Mouse (Mus musculus): Measurements from ENCODE around the gene Fam167b. TPM values are rescaled to one million over a fixed set of nuclear protein-coding genes. Genes with fewer than 3 reads are reported as not detected.

Fam167b gene
- 4.1 TPM in 2 replicates for polyA plus RNA-seq (2015; fragmentation: Nextera tagmentation; extraction: Ambion mirVana)

- H3K4me2 ChIP-seq (ENCODE audit: low read depth, low read length), result no peak within 1 kb of the TSS
Observed at GRCm38 (mm10) chr4:129578466-129578865, at the start of gene Fam167b. Fam167b (minus strand) TSS chr4:129578549.

GRCm38 (mm10) chr4:129626035-129626434 lies 47.7 kb upstream of the Fam167b start:
- Histone ChIP-seq H3K27me3 (ENCODE audit: control insufficient read depth, insufficient read depth, low read length) (no peaks in the 10 kb centered on the region), H3K9me3 (replicated peaks; ENCODE audit: control insufficient read depth, low read length) (no peaks in the 10 kb centered on the region), H3K4me2 (ENCODE audit: low read depth, low read length) (no peak overlapping the region), H3K36me3 (ENCODE audit: control insufficient read depth, insufficient read depth, low read length) (peaks cover 18% of the 10 kb centered on the region), H3K9ac (ENCODE audit: low read length) (no peak overlapping the region), H3K4me3 (replicated peaks; ENCODE audit: low read length) (no peak overlapping the region), H3K4me1 (ENCODE audit: control insufficient read depth, insufficient read depth, low read length) (peaks cover 18% of the 10 kb centered on the region), H3K27ac (ENCODE audit: low read length) (no peak overlapping the region)
- 67% methylated on average over 6 of the region's 6 CpGs for WGBS
- ATAC-seq (ENCODE audit: insufficient read depth, low FRiP score), result no peak

More at GRCm38 (mm10) chr4:129578466-129578865, at the start of gene Fam167b:
- Histone ChIP-seq H3K9ac (ENCODE audit: low read length) (no peak within 1 kb of the TSS), H3K4me3 (replicated peaks; ENCODE audit: low read length) (no peak within 1 kb of the TSS), H3K9me3 (replicated peaks; ENCODE audit: control insufficient read depth, low read length) (no peaks in the 10 kb centered on the region), H3K27ac (ENCODE audit: low read length) (no peak within 1 kb of the TSS), H3K27me3 (ENCODE audit: control insufficient read depth, insufficient read depth, low read length) (no peaks in the 10 kb centered on the region), H3K36me3 (ENCODE audit: control insufficient read depth, insufficient read depth, low read length) (no peaks in the 10 kb centered on the region), H3K4me1 (ENCODE audit: control insufficient read depth, insufficient read depth, low read length) (0 out of 2 replicates have a peak, but pooled peaks cover 2% of the 10 kb centered on the region)
- no peak for ATAC-seq (ENCODE audit: insufficient read depth, low FRiP score)
- 76% methylated on average over 5 of the region's 5 CpGs for WGBS

GRCm38 (mm10) chr4:129625496-129625895 lies 47.1 kb upstream of the Fam167b start:
- Histone ChIP-seq H3K36me3 (ENCODE audit: control insufficient read depth, insufficient read depth, low read length) (peaks cover 14% of the 10 kb centered on the region), H3K4me2 (ENCODE audit: low read depth, low read length) (peak overlapping the region; percentile 80), H3K4me3 (replicated peaks; ENCODE audit: low read length) (no peak overlapping the region), H3K9ac (ENCODE audit: low read length) (no peak overlapping the region), H3K9me3 (replicated peaks; ENCODE audit: control insufficient read depth, low read length) (no peaks in the 10 kb centered on the region), H3K4me1 (ENCODE audit: control insufficient read depth, insufficient read depth, low read length) (peaks cover 18% of the 10 kb centered on the region), H3K27ac (ENCODE audit: low read length) (peak overlapping the region; percentile 92; the same call in 1 of the 2 replicates), H3K27me3 (ENCODE audit: control insufficient read depth, insufficient read depth, low read length) (no peaks in the 10 kb centered on the region)
- no peak for ATAC-seq (ENCODE audit: insufficient read depth, low FRiP score)
- WGBS, result 42% methylated on average over 4 of the region's 4 CpGs

- ATAC-seq (ENCODE audit: insufficient read depth, low FRiP score), result no peak
- H3K36me3 ChIP-seq (ENCODE audit: control insufficient read depth, insufficient read depth, low read length), result peaks cover 11% of the 10 kb centered on the region
- H3K27me3 ChIP-seq (ENCODE audit: control insufficient read depth, insufficient read depth, low read length), result no peaks in the 10 kb centered on the region
- peak overlapping the region; percentile 49 for H3K9ac ChIP-seq (ENCODE audit: low read length)
- peaks cover 18% of the 10 kb centered on the region for H3K4me1 ChIP-seq (ENCODE audit: control insufficient read depth, insufficient read depth, low read length)
- WGBS, result 7% methylated on average over 6 of the region's 6 CpGs
- no peaks in the 10 kb centered on the region for H3K9me3 ChIP-seq (replicated peaks; ENCODE audit: control insufficient read depth, low read length)
- H3K4me3 ChIP-seq (replicated peaks; ENCODE audit: low read length), result peak overlapping the region; percentile 75
- peak overlapping the region; percentile 92 for H3K27ac ChIP-seq (ENCODE audit: low read length)
- peak overlapping the region; percentile 80 for H3K4me2 ChIP-seq (ENCODE audit: low read depth, low read length)
Observed at GRCm38 (mm10) chr4:129625029-129625370, 46.7 kb upstream of the Fam167b start.

- H3K27ac ChIP-seq (ENCODE audit: low read length), result peak overlapping the region; percentile 92
- H3K4me1 ChIP-seq (ENCODE audit: control insufficient read depth, insufficient read depth, low read length), result peaks cover 18% of the 10 kb centered on the region
- no peaks in the 10 kb centered on the region for H3K27me3 ChIP-seq (ENCODE audit: control insufficient read depth, insufficient read depth, low read length)
- 1% methylated on average over 18 of the region's 18 CpGs for WGBS
- H3K4me3 ChIP-seq (replicated peaks; ENCODE audit: low read length), result peak overlapping the region; percentile 75
- H3K9ac ChIP-seq (ENCODE audit: low read length), result peak overlapping the region; percentile 86
- H3K9me3 ChIP-seq (replicated peaks; ENCODE audit: control insufficient read depth, low read length), result no peaks in the 10 kb centered on the region
- H3K4me2 ChIP-seq (ENCODE audit: low read depth, low read length), result peak overlapping the region; percentile 80
- H3K36me3 ChIP-seq (ENCODE audit: control insufficient read depth, insufficient read depth, low read length), result peaks cover 9% of the 10 kb centered on the region
- peak; percentile 92 for ATAC-seq (ENCODE audit: insufficient read depth, low FRiP score)
Observed at GRCm38 (mm10) chr4:129624281-129625028, 46.1 kb upstream of the Fam167b start.

GRCm38 (mm10) chr4:129623681-129624091 lies 45.3 kb upstream of the Fam167b start, which contains the start of gene Ccdc28b:
Ccdc28b (minus strand) TSS chr4:129623947.
- Histone ChIP-seq H3K9ac (ENCODE audit: low read length) (peak within 1 kb of the TSS; percentile 86), H3K9me3 (replicated peaks; ENCODE audit: control insufficient read depth, low read length) (no peaks in the 10 kb centered on the region), H3K27me3 (ENCODE audit: control insufficient read depth, insufficient read depth, low read length) (no peaks in the 10 kb centered on the region), H3K4me2 (ENCODE audit: low read depth, low read length) (peak within 1 kb of the TSS; percentile 80), H3K27ac (ENCODE audit: low read length) (peak within 1 kb of the TSS; percentile 92), H3K4me3 (replicated peaks; ENCODE audit: low read length) (peak within 1 kb of the TSS; percentile 75), H3K36me3 (ENCODE audit: control insufficient read depth, insufficient read depth, low read length) (peaks cover 8% of the 10 kb centered on the region), H3K4me1 (ENCODE audit: control insufficient read depth, insufficient read depth, low read length) (peaks cover 22% of the 10 kb centered on the region)
- under 1% methylated on average over 10 of the region's 10 CpGs for WGBS
- peak; percentile 34; the same call in 1 of the 2 replicates for ATAC-seq (ENCODE audit: insufficient read depth, low FRiP score)

GRCm38 (mm10) chr4:129622803-129623535 lies 44.6 kb upstream of the Fam167b start:
- H3K4me3 ChIP-seq (replicated peaks; ENCODE audit: low read length), result peak overlapping the region; percentile 75
- peak overlapping the region; percentile 86 for H3K9ac ChIP-seq (ENCODE audit: low read length)
- WGBS, result 14% methylated on average over 8 of the region's 8 CpGs
- peak overlapping the region; percentile 80 for H3K4me2 ChIP-seq (ENCODE audit: low read depth, low read length)
- H3K27ac ChIP-seq (ENCODE audit: low read length), result peak overlapping the region; percentile 92
- H3K4me1 ChIP-seq (ENCODE audit: control insufficient read depth, insufficient read depth, low read length), result peaks cover 28% of the 10 kb centered on the region
- no peak for ATAC-seq (ENCODE audit: insufficient read depth, low FRiP score)
- H3K36me3 ChIP-seq (ENCODE audit: control insufficient read depth, insufficient read depth, low read length), result peaks cover 3% of the 10 kb centered on the region; the same call in 1 of the 2 replicates
- H3K27me3 ChIP-seq (ENCODE audit: control insufficient read depth, insufficient read depth, low read length), result no peaks in the 10 kb centered on the region
- H3K9me3 ChIP-seq (replicated peaks; ENCODE audit: control insufficient read depth, low read length), result no peaks in the 10 kb centered on the region

- Histone ChIP-seq H3K4me3 (replicated peaks; ENCODE audit: low read length) (no peak overlapping the region), H3K9me3 (replicated peaks; ENCODE audit: control insufficient read depth, low read length) (no peaks in the 10 kb centered on the region), H3K9ac (ENCODE audit: low read length) (no peak overlapping the region; the same call in 1 of the 2 replicates), H3K27ac (ENCODE audit: low read length) (peak overlapping the region; percentile 26; the same call in 1 of the 2 replicates), H3K4me1 (ENCODE audit: control insufficient read depth, insufficient read depth, low read length) (peaks cover 28% of the 10 kb centered on the region), H3K27me3 (ENCODE audit: control insufficient read depth, insufficient read depth, low read length) (no peaks in the 10 kb centered on the region), H3K4me2 (ENCODE audit: low read depth, low read length) (peak overlapping the region; percentile 80), H3K36me3 (ENCODE audit: control insufficient read depth, insufficient read depth, low read length) (no peaks in the 10 kb centered on the region)
- no peak for ATAC-seq (ENCODE audit: insufficient read depth, low FRiP score)
- 75% methylated on average over 11 of the region's 11 CpGs for WGBS
Observed at GRCm38 (mm10) chr4:129622120-129622802, 43.9 kb upstream of the Fam167b start.

All from stomach, embryonic 16.5 days (tissue).